Mouse (Mus musculus) bone marrow, adult 2 months (tissue): ENCODE measurements around the gene Isl1. TPM values are rescaled to one million over a fixed set of nuclear protein-coding genes. Genes with fewer than 3 reads are reported as not detected.

Experiments used
- H3K27ac ChIP-seq: fragments of 200-500 bp; 2 replicates; pipeline ENCODE4 v1.5.1; 2012; ENCODE audit warnings: low read depth, mild to moderate bottlenecking, control low read depth, inconsistent platforms, low read length; ENCODE audit not compliant: control insufficient read depth, poor library complexity, insufficient read depth
- H3K4me1 ChIP-seq: fragments of 200-500 bp; 2 replicates; pipeline ENCODE4 v1.6.1; 2011; ENCODE audit warnings: low read length; ENCODE audit not compliant: control insufficient read depth, insufficient read depth
- H3K4me3 ChIP-seq: fragments of 200-500 bp; replicated peaks from 2 replicates; pipeline ENCODE3; 2011; ENCODE audit warnings: mild to moderate bottlenecking, low read depth, low read length, control low read depth; ENCODE audit not compliant: control insufficient read depth
- CTCF ChIP-seq: fragments of 200-500 bp; IDR thresholded peaks from 2 replicates; pipeline ENCODE4 v1.5.1; 2011; ENCODE audit warnings: low read length, control low read depth; ENCODE audit not compliant: control insufficient read depth, insufficient read depth
- POLR2A ChIP-seq: fragments of 200-500 bp; IDR thresholded peaks from 2 replicates; pipeline ENCODE4 v1.6.1; 2011; ENCODE audit warnings: low read depth, mild to moderate bottlenecking, control low read depth, low read length, borderline replicate concordance; ENCODE audit not compliant: control insufficient read depth
- WGBS: fragments of 180-500 bp; shearing (Covaris S2); methylation state at CpG from one replicate; pipeline ENCODE4 v1.1.7; 2018; 5-methylcytosine and 5-hydroxymethylcytosine counted together
- polyA plus RNA-seq: library from polyadenylated mRNA; stranded (reverse); fragments of >200 nt; gene quantifications from 2 replicates; pipeline ENCODE4 v1.2.4, GENCODE M21; 2011; ENCODE audit warnings: low replicate concordance; ENCODE audit not compliant: missing spikeins, insufficient read depth, insufficient read length

The Isl1 gene
- polyA plus RNA-seq: not detected in 2 replicates

DNA sequence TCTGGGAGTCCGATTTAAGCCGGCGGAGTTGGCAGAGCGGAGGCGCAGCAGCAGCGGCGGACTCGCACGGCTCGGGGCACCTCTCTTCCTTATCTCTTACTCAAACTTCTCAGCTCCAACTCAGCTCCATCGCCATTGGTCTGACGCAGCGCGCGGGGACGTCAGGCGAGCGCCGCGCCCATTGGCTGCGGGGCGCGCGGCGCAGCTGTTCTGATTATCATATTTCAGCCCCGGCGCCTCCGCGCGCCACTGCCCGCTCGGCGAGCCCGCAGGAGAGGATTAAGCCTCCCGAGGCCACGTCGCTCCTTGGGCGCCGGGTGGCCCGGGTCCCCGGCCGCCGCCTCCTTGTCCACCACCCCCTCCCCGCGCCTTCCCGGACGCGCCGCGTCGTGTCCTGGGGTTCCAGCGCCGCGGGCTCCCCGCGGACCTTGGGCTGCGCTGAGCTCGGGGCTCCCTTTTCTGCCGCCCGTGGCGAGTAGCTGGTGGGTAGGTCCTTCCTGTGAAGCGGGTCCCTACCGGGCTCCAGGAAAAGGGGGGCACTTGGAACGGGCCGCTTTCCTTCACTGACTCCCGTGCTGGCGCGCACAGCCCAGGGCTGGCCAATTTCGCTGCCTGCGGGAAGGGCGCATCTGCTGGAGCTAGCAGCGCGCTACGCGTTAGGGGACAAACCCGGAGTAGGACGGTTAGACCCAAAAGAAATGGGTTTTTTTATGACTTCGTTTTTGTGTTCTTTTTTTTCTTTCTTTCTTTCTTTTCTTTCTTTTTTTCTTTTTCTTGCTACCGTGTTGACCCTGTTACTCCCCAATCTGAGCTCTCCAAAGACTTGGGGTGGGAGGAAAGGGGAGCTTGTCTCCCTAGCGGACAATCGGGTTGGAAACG lies at the start of gene Isl1:
Gene Isl1 (minus strand): TSS at position 106 of the 879 bp plus-strand sequence.
- WGBS: 2% methylated on average over 82 of the region's 82 CpGs
- no peak for TF ChIP-seq CTCF
- TF ChIP-seq POLR2A: no peak

DNA sequence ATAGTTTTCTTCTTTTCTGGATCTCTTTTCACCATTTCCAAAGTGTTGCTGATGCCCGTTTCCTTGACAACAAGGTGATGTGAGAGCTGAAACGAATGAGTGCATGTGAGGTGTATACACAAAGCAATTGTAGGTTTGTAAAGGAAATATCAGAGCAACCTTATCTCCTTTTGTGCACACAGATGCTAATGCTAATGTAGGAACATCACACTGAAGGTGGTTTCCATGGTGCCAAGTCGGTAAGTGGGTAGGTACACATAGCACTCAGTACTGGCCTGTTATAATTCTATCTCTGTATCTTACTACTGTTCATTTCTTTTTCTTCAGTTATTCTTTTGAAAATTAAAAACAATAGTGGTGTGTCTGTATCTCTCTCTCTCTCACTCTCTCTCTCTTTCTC lies 26.3 kb upstream of the Isl1 start:
- H3K4me3 ChIP-seq: no peak overlapping the region
- WGBS: 76% methylated on average over 3 of the region's 3 CpGs
- H3K4me1 ChIP-seq: no peaks in the 10 kb centered on the region
- TF ChIP-seq CTCF (no peak), POLR2A (no peak)
- no peak overlapping the region for H3K27ac ChIP-seq

More for the DNA sequence above, at the start of gene Isl1:
- no peaks in the 10 kb centered on the region for H3K4me1 ChIP-seq
- H3K4me3 ChIP-seq: no peak within 1 kb of the TSS
- H3K27ac ChIP-seq: no peak within 1 kb of the TSS

DNA sequence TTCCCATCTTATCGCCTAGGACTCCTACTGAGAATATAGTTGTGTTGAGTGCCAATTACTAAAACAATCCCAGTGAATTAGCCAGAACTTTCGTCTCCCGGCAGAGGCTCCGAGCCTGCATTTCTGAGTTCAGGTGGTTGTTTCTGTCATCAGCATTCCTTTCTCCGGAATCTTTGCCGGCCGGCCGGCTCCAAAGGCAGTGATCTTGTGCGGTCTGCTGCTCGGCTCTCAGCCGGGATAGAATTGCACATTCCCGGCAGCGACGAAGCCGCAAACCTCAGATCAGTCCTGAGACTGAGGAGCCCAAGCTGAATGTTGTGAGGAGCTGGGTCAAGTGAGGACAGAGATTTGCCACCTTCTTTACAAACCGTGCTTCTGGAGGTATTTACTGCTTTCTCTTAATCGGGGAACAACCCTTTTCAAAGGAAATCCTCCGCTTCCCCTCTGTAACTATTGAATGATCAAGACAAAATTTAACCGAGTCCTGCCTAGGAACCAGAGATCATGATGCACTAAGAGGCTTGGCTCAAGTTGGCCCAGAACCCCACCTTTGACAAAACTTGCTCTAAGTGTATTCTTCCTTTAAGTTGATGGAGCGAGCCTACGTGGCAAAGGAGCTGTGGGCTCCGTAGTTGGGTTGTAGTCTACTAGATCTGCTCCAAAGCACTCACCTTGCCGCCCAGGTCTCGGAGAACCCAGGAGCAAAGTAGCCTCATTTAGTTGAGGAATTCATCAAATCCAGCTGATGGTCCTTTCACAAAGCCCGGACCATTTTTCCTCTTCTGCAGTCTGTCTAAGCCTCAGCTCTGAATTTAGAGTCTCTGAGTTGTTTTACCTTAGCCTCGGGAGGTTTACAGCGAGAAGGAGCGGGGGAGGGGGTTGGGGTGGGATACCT lies 4.4 kb upstream of the Isl1 start:
- WGBS: 7% methylated on average over 28 of the region's 28 CpGs
- TF ChIP-seq POLR2A (no peak), CTCF (no peak)
- Histone ChIP-seq H3K27ac (no peak overlapping the region), H3K4me3 (no peak overlapping the region), H3K4me1 (no peaks in the 10 kb centered on the region)

- H3K27ac ChIP-seq: no peak overlapping the region
- WGBS: 20% methylated on average over 13 of the region's 13 CpGs
- H3K4me1 ChIP-seq: no peaks in the 10 kb centered on the region
- H3K4me3 ChIP-seq: no peak overlapping the region
- TF ChIP-seq POLR2A (no peak), CTCF (no peak)
Measured at GRCm38 (mm10) chr13:116311871-116312720, 2.6 kb upstream of the Isl1 start.

GRCm38 (mm10) chr13:116311011-116311410 lies 1.5 kb upstream of the Isl1 start:
- Histone ChIP-seq H3K27ac (no peak overlapping the region), H3K4me1 (no peaks in the 10 kb centered on the region), H3K4me3 (no peak overlapping the region)
- 44% methylated on average over 4 of the region's 4 CpGs for WGBS
- no peak for TF ChIP-seq POLR2A

GRCm38 (mm10) chr13:116310463-116310765 lies 925 bp upstream of the Isl1 start:
- no peak overlapping the region for H3K4me3 ChIP-seq
- no peak overlapping the region for H3K27ac ChIP-seq
- TF ChIP-seq CTCF (no peak), POLR2A (no peak)
- 7% methylated on average over 9 of the region's 9 CpGs for WGBS
- H3K4me1 ChIP-seq: no peaks in the 10 kb centered on the region

DNA sequence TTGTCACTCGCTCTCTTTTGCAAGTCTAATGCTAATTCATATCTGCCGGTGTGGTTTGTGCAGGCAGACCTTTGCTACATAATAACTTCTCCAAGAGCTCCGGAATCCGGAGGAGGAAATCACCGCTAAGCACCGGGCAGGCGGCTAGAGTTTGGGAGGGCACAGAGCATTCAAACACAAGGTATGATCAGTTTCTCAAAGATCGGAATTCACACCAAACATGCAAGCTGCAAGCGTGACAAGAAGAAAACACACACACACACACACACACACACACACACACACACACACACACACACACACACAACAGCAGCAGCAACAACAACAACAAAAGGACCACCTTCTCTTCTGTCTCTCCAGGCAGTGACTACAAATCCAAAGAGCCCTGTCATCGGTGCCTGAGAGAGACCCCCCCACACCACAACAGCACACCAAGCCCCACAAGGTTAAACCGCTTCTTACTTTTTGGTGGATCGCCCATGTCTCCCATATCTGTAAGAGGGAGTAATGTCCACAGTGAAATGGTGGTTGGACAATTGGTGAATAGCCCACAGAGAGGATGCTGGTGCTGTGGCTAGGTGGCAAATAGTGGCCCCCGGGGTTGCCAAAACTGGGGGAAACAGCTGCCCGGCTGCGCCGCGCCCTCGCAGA lies 431 bp downstream of the Isl1 start:
- 3% methylated on average over 18 of the region's 18 CpGs for WGBS
- Histone ChIP-seq H3K4me3 (no peak overlapping the region), H3K4me1 (no peaks in the 10 kb centered on the region), H3K27ac (no peak overlapping the region)
- TF ChIP-seq POLR2A (no peak), CTCF (no peak)
